Mouse (Mus musculus) gonadal fat pad, adult 2 months (tissue): ENCODE data around the gene Dolk. TPM values are rescaled to one million over a fixed set of nuclear protein-coding genes. Genes with fewer than 3 reads are reported as not detected.
A peak's percentile ranks its signal among the peaks of the same experiment; 100 is the strongest.

Experiments used
- DNase-seq: peaks from one replicate; pipeline ENCODE4 v3.0.0-alpha.2; 2012; ENCODE audit warnings: low read depth
- polyA plus RNA-seq: library from polyadenylated mRNA; depleted of rRNA; stranded (reverse); fragments of >200 nt; gene quantifications from 2 replicates; pipeline ENCODE4 v1.2.3, GENCODE M21; 2012; rRNA removed

Gene Dolk
- polyA plus RNA-seq, 1 experiment = 83.0 TPM

- DNase-seq = no peak
Observed at GRCm38 (mm10) chr2:30250166-30251128, 35.7 kb downstream of the Dolk start.

- no peak for DNase-seq
Observed at GRCm38 (mm10) chr2:30249182-30249581, 37.0 kb downstream of the Dolk start.

- DNase-seq = no peak
Observed at GRCm38 (mm10) chr2:30247681-30248080, 38.5 kb downstream of the Dolk start.

- DNase-seq = no peak
Observed at GRCm38 (mm10) chr2:30247036-30247435, 39.1 kb downstream of the Dolk start.

- no peak for DNase-seq
Observed at GRCm38 (mm10) chr2:30244595-30245178, 41.4 kb downstream of the Dolk start.

- no peak for DNase-seq
Observed at GRCm38 (mm10) chr2:30243391-30243790, 42.7 kb downstream of the Dolk start.

GRCm38 (mm10) chr2:30242509-30242908, 43.6 kb downstream of the Dolk start:
- DNase-seq = no peak

GRCm38 (mm10) chr2:30240267-30240666, 45.9 kb downstream of the Dolk start, which contains the start of gene Gm28035:
Gm28035 (plus strand) TSS chr2:30240567.
- no peak for DNase-seq

- DNase-seq = no peak
Observed at GRCm38 (mm10) chr2:30239777-30240176, 46.4 kb downstream of the Dolk start.

- DNase-seq = no peak
Observed at GRCm38 (mm10) chr2:30238906-30239465, 47.1 kb downstream of the Dolk start.

GRCm38 (mm10) chr2:30237881-30238280, 48.3 kb downstream of the Dolk start:
- no peak for DNase-seq

GRCm38 (mm10) chr2:30237199-30237880, 48.8 kb downstream of the Dolk start, which contains the start of gene Lrrc8a:
Lrrc8a (plus strand) TSS chr2:30237715.
- DNase-seq = peak; percentile 66

- peak; percentile 73 for DNase-seq
Observed at GRCm38 (mm10) chr2:30236426-30237198, 49.5 kb downstream of the Dolk start.

GRCm38 (mm10) chr2:30235593-30235992, 50.5 kb downstream of the Dolk start:
- DNase-seq = no peak

Other genes starting within 250 kb of the Dolk start
- 37.6 and 45.3 TPM in 2 replicates for gene Wdr34, start 237.5 kb downstream of the Dolk start, polyA plus RNA-seq
- gene Set, start 229.0 kb downstream of the Dolk start, polyA plus RNA-seq = 28.5 and 37.2 TPM in 2 replicates
- 9.1 and 12.3 TPM in 2 replicates for gene Pkn3, start 208.7 kb downstream of the Dolk start, polyA plus RNA-seq
- 56.4 and 66.5 TPM in 2 replicates for gene Zdhhc12, start 192.7 kb downstream of the Dolk start, polyA plus RNA-seq
- gene Zer1, start 161.7 kb downstream of the Dolk start, polyA plus RNA-seq = 58.1 TPM in 2 replicates
- gene Tbc1d13, start 152.6 kb downstream of the Dolk start, polyA plus RNA-seq = 47.7 and 59.5 TPM in 2 replicates
- gene Endog, start 114.8 kb downstream of the Dolk start, polyA plus RNA-seq = 40.8 and 41.5 TPM in 2 replicates
- 24.3 and 27.3 TPM in 2 replicates for gene Spout1, start 107.9 kb downstream of the Dolk start, polyA plus RNA-seq
- gene Kyat1, start 80.5 kb downstream of the Dolk start, polyA plus RNA-seq = 83.0 and 87.2 TPM in 2 replicates
- gene Lrrc8a, start 48.6 kb downstream of the Dolk start, polyA plus RNA-seq = 28.4 and 29.3 TPM in 2 replicates
- 9.6 and 11.8 TPM in 2 replicates for gene Gm28035, start 45.8 kb downstream of the Dolk start, polyA plus RNA-seq
- 51.9 and 62.7 TPM in 2 replicates for gene Phyhd1, start 20.1 kb downstream of the Dolk start, polyA plus RNA-seq
- gene Gm28038, start 5.3 kb downstream of the Dolk start, polyA plus RNA-seq = not detected in 2 replicates
- gene Nup188, start 63 bp upstream of the Dolk start, polyA plus RNA-seq = 28.9 and 30.4 TPM in 2 replicates
- 284 and 342 TPM in 2 replicates for gene Sh3glb2, start 73.0 kb upstream of the Dolk start, polyA plus RNA-seq
- gene Miga2, start 77.9 kb upstream of the Dolk start, polyA plus RNA-seq = 49.5 and 66.9 TPM in 2 replicates
- 42.7 and 51.6 TPM in 2 replicates for gene Dolpp1, start 105.9 kb upstream of the Dolk start, polyA plus RNA-seq
- gene Crat, start 129.5 kb upstream of the Dolk start, polyA plus RNA-seq = 112 and 133 TPM in 2 replicates
- gene Ptpa, start 129.7 kb upstream of the Dolk start, polyA plus RNA-seq = 176 and 210 TPM in 2 replicates
- 8.2 and 9.0 TPM in 2 replicates for gene Ier5l, start 187.9 kb upstream of the Dolk start, polyA plus RNA-seq